Mouse (Mus musculus) limb, embryonic 12.5 days (tissue): ENCODE data around the gene B3gnt6. TPM values are rescaled to one million over a fixed set of nuclear protein-coding genes. Genes with fewer than 3 reads are reported as not detected.

Experiments
- ATAC-seq: fragments of 200-750 bp; cut with Nextera tagmentation; 2 replicates; pipeline ENCODE4 v1.8.0; 2017; ENCODE audit warnings: low read depth, moderate TSS enrichment; ENCODE audit not compliant: insufficient number of reproducible peaks, insufficient read depth, low FRiP score, low TSS enrichment
- H3K27ac ChIP-seq: fragments of 300-500 bp; sonication (generic); 2 replicates; pipeline ENCODE4 v1.5.1; 2016; ENCODE audit warnings: mild to moderate bottlenecking, moderate library complexity
- H3K27me3 ChIP-seq: fragments of 300-500 bp; sonication (generic); 2 replicates; pipeline ENCODE4 v1.6.1; 2016; ENCODE audit warnings: mild to moderate bottlenecking, moderate library complexity
- H3K36me3 ChIP-seq: fragments of 300-500 bp; sonication (generic); 2 replicates; pipeline ENCODE4 v1.6.1; 2016; ENCODE audit warnings: mild to moderate bottlenecking, moderate library complexity
- H3K4me1 ChIP-seq: fragments of 300-500 bp; sonication (generic); replicated peaks from 2 replicates; pipeline ENCODE4 v1.6.1; 2016
- H3K4me2 ChIP-seq: fragments of 300-500 bp; sonication (generic); 2 replicates; pipeline ENCODE4 v1.6.1; 2016; ENCODE audit warnings: mild to moderate bottlenecking, moderate library complexity
- H3K4me3 ChIP-seq: fragments of 300-500 bp; sonication (generic); replicated peaks from 2 replicates; pipeline ENCODE4 v1.5.1; 2016; ENCODE audit warnings: mild to moderate bottlenecking
- H3K9ac ChIP-seq: fragments of 300-500 bp; sonication (generic); replicated peaks from 2 replicates; pipeline ENCODE4 v1.6.1; 2016; ENCODE audit warnings: mild to moderate bottlenecking, moderate library complexity
- H3K9me3 ChIP-seq: fragments of 300-500 bp; sonication (generic); 2 replicates; pipeline ENCODE4 v1.6.1; 2016; ENCODE audit warnings: mild to moderate bottlenecking, moderate library complexity
- WGBS: fragments of 180-500 bp; shearing (Covaris S2); methylation state at CpG from one replicate; pipeline ENCODE4 v1.1.7; 2016; 5-methylcytosine and 5-hydroxymethylcytosine counted together
- polyA plus RNA-seq: library from polyadenylated mRNA; unstranded; fragments of >200 nt; fragmentation: Nextera tagmentation; extraction: Ambion mirVana; gene quantifications from 2 replicates; pipeline ENCODE4 v1.2.1, GENCODE M21; 2016

The B3gnt6 gene
- polyA plus RNA-seq, 1 experiment from 2014 or later: not detected

GRCm38 (mm10) chr7:98148721-98149407 is 50.4 kb downstream of the B3gnt6 start:
- Histone ChIP-seq H3K4me2 (no peak overlapping the region), H3K4me3 (no peak overlapping the region), H3K9me3 (no peaks in the 10 kb centered on the region), H3K27ac (0 out of 2 replicates have a peak overlapping the region, but pooled peaks have one; percentile 29), H3K27me3 (0 out of 2 replicates have a peak, but pooled peaks cover 2% of the 10 kb centered on the region), H3K9ac (no peak overlapping the region), H3K36me3 (no peaks in the 10 kb centered on the region), H3K4me1 (peaks cover 26% of the 10 kb centered on the region)
- WGBS: 64% methylated on average over 10 of the region's 10 CpGs
- no peak for ATAC-seq

GRCm38 (mm10) chr7:98147766-98148165 is 51.5 kb downstream of the B3gnt6 start:
- no peaks in the 10 kb centered on the region for H3K36me3 ChIP-seq
- H3K27me3 ChIP-seq: peaks cover 2% of the 10 kb centered on the region; the same call in 1 of the 2 replicates
- H3K4me3 ChIP-seq: no peak overlapping the region
- no peak overlapping the region for H3K9ac ChIP-seq
- H3K27ac ChIP-seq: no peak overlapping the region
- no peak overlapping the region for H3K4me2 ChIP-seq
- H3K4me1 ChIP-seq: peaks cover 25% of the 10 kb centered on the region
- WGBS: 85% methylated on average over 8 of the region's 8 CpGs
- no peak for ATAC-seq
- no peaks in the 10 kb centered on the region for H3K9me3 ChIP-seq

DNA sequence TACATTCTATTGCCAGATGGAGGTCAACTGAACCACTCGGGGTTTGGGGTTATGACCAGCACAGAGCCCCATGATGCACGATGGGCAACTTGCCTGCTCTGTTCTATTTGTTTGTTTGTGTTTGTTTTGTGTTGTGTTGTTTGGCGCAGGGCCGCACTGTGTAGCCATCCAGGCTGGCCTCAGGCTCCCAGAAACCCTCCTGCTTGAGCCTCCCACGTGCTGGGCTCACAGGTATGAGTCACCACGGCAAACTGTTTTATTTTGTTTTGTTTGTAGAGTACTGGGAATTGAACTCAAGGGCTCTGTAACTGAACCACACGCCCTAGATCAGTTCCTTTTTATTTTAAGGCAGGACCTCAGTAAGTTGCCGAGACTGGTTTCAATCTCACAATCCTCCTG is 52.8 kb downstream of the B3gnt6 start:
- Histone ChIP-seq H3K27me3 (no peaks in the 10 kb centered on the region; the same call in 1 of the 2 replicates), H3K4me3 (no peak overlapping the region), H3K4me1 (peaks cover 15% of the 10 kb centered on the region), H3K36me3 (no peaks in the 10 kb centered on the region), H3K9ac (no peak overlapping the region), H3K9me3 (no peaks in the 10 kb centered on the region), H3K4me2 (no peak overlapping the region), H3K27ac (no peak overlapping the region)
- no peak for ATAC-seq
- WGBS: 74% methylated on average over 8 of the region's 8 CpGs

DNA sequence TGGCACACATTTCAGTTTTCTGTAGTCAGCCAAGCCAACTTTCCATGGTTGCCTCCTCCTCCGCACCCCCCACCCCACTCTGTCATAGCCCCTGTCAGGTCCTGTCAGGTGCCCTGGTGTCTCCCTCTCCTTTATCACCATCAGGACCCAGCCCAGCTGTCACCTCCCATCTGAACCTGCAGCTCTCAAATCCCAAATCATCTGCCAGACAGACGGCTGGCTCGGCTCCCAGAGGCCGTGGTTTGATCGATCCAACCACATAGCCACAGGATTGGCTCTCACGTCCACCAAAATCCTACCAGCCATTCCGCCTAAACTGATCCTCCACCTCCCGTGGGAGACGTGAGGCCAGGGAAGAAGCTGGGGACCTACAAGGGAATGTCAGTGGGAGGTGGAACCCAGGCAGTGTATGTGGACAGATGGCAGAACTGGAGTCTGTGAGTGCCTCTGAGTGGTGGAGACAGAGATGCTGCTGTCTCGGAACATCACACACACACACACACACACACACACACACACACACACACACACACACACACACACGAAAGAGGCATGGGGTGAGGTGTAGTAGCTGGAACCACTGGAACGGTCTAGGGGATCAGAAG is 53.3 kb downstream of the B3gnt6 start:
- WGBS: 78% methylated on average over 12 of the region's 12 CpGs
- no peak overlapping the region for H3K4me2 ChIP-seq
- peaks cover 15% of the 10 kb centered on the region for H3K4me1 ChIP-seq

GRCm38 (mm10) chr7:98145402-98145801 is 53.9 kb downstream of the B3gnt6 start, which contains the start of gene Omp:
Gene Omp (minus strand): TSS chr7:98145502.
- no peak for ATAC-seq
- Histone ChIP-seq H3K4me2 (no peak within 1 kb of the TSS), H3K4me3 (no peak within 1 kb of the TSS), H3K4me1 (peaks cover 15% of the 10 kb centered on the region), H3K36me3 (no peaks in the 10 kb centered on the region), H3K9ac (no peak within 1 kb of the TSS), H3K9me3 (no peaks in the 10 kb centered on the region), H3K27me3 (no peaks in the 10 kb centered on the region; the same call in 1 of the 2 replicates), H3K27ac (no peak within 1 kb of the TSS)
- WGBS: 93% methylated on average over 5 of the region's 5 CpGs

More for the DNA sequence above, 53.3 kb downstream of the B3gnt6 start:
- Histone ChIP-seq H3K27ac (no peak overlapping the region), H3K36me3 (no peaks in the 10 kb centered on the region), H3K9me3 (no peaks in the 10 kb centered on the region), H3K27me3 (no peaks in the 10 kb centered on the region; the same call in 1 of the 2 replicates), H3K9ac (no peak overlapping the region), H3K4me3 (no peak overlapping the region)
- ATAC-seq: no peak

GRCm38 (mm10) chr7:98142648-98143047 is 56.6 kb downstream of the B3gnt6 start:
- H3K4me2 ChIP-seq: no peak overlapping the region
- peaks cover 9% of the 10 kb centered on the region for H3K4me1 ChIP-seq
- H3K4me3 ChIP-seq: no peak overlapping the region
- ATAC-seq: no peak
- H3K36me3 ChIP-seq: no peaks in the 10 kb centered on the region
- H3K27me3 ChIP-seq: no peaks in the 10 kb centered on the region; the same call in 1 of the 2 replicates
- no peak overlapping the region for H3K9ac ChIP-seq
- no peak overlapping the region for H3K27ac ChIP-seq
- whole genome bisulfite sequencing: 51% methylated on average over 3 of the region's 3 CpGs
- no peaks in the 10 kb centered on the region for H3K9me3 ChIP-seq

Other genes starting within 250 kb of the B3gnt6 start
- gene Myo7a, start 80.0 kb downstream of the B3gnt6 start, polyA plus RNA-seq: 13.4 and 17.4 TPM in 2 replicates
- 0.19 TPM in 1 of 2 replicates, not detected in the other for gene Omp, start 54.0 kb downstream of the B3gnt6 start, polyA plus RNA-seq
- gene Capn5, start 21.2 kb downstream of the B3gnt6 start, polyA plus RNA-seq: 4.0 and 4.4 TPM in 2 replicates
- gene Acer3, start 121.7 kb upstream of the B3gnt6 start, polyA plus RNA-seq: 25.4 and 27.5 TPM in 2 replicates
- gene Tsku, start 161.8 kb upstream of the B3gnt6 start, polyA plus RNA-seq: 15.4 and 16.7 TPM in 2 replicates
- gene Gucy2d, start 240.9 kb upstream of the B3gnt6 start, polyA plus RNA-seq: 0.08 TPM in 1 of 2 replicates, not detected in the other